8 mouse cellular contexts compared by ENCODE assay signal in genomic region chr4:133754238-133754637, GRCm38 (mm10). TPM values are rescaled to one million over a fixed set of nuclear protein-coding genes. Genes with fewer than 3 reads are reported as not detected.
A peak's percentile ranks its signal among the peaks of the same experiment; 100 is the strongest.
DNase-seq lines count a peak whose midpoint lies in the region; ATAC-seq lines count a peak whose summit lies in the region.

No protein-coding gene starts in this region.

- H3K4me3 ChIP-seq in heart, embryonic 14.5 days (ENCODE audit: control insufficient read depth in 1 of 2, insufficient read depth in 1 of 2, low read depth in 1 of 2, low read length in 2 of 2): peak overlapping the region; percentile 63 to 97
- peak overlapping the region; percentile 100 for H3K4me3 ChIP-seq in liver, embryonic 11.5 days (ENCODE audit: low read depth, low read length)

- no peaks in the 10 kb centered on the region; the same call in 1 of the 2 replicates for H3K36me3 ChIP-seq in heart, embryonic 14.5 days (ENCODE audit: control insufficient read depth, insufficient read depth, low read length)
- H3K36me3 ChIP-seq in liver, embryonic 11.5 days (ENCODE audit: control insufficient read depth, insufficient read depth, low read length): 0 out of 2 replicates have a peak, but pooled peaks cover 1% of the 10 kb centered on the region
- H3K36me3 ChIP-seq in splenic B cell, adult 2 months (ENCODE audit: control insufficient read depth, insufficient read depth, low read length, poor library complexity, severe bottlenecking): no peaks in the 10 kb centered on the region

- H3K9ac ChIP-seq in heart, embryonic 14.5 days (ENCODE audit: low read length): peak overlapping the region; percentile 100
- peak overlapping the region; percentile 100 for H3K9ac ChIP-seq in liver, embryonic 11.5 days (ENCODE audit: low read depth, low read length)

- peak; percentile 98 to 99 for DNase-seq in CD8-positive naive resting alpha-beta T cell, adult 2 months (ENCODE audit: low read depth in 2 of 2, low spot score in 2 of 2)
- peak; percentile 89 for DNase-seq in c-Kit-negative CD71-positive TER-119-positive erythroid progenitor cells, embryonic 14.5 days (ENCODE audit: low read depth, low spot score)
- DNase-seq in fibroblast of lung, adult 2 months (ENCODE audit: low read depth): peak; percentile 83
- peak; percentile 98 for DNase-seq in kidney, postnatal 10 days
- DNase-seq in liver, embryonic 11.5 days (ENCODE audit: low spot score): peak; percentile 98
- peak; percentile 99 for DNase-seq in naive thymus-derived CD4-positive, alpha-beta T cell, adult 2 months (ENCODE audit: low read depth)
- DNase-seq in splenic B cell, adult 2 months (ENCODE audit: low read depth, low spot score): peak; percentile 98

- H3K4me2 ChIP-seq in heart, embryonic 14.5 days (ENCODE audit: low read length): peak overlapping the region; percentile 97
- H3K4me2 ChIP-seq in liver, embryonic 11.5 days: peak overlapping the region; percentile 99

- H3K27ac ChIP-seq in heart, embryonic 14.5 days (replicated peaks in 1 of 2; ENCODE audit: control insufficient read depth in 1 of 2, insufficient read depth in 1 of 2, low read depth in 2 of 2, low read length in 2 of 2): peak overlapping the region; percentile 86 to 100
- H3K27ac ChIP-seq in liver, embryonic 11.5 days (ENCODE audit: low read depth, low read length): peak overlapping the region; percentile 100

- peak; percentile 79 for ATAC-seq in heart, embryonic 14.5 days (ENCODE audit: insufficient number of reproducible peaks, insufficient read depth, low FRiP score, low read depth)
- ATAC-seq in liver, embryonic 11.5 days (replicated peaks; ENCODE audit: low FRiP score): peak; percentile 75

- H3K4me1 ChIP-seq in heart, embryonic 14.5 days (ENCODE audit: control insufficient read depth in 2 of 2, insufficient read depth in 2 of 2, low read length in 2 of 2): peaks cover 20 to 32% of the 10 kb centered on the region in 2 experiments
- H3K4me1 ChIP-seq in liver, embryonic 11.5 days (replicated peaks; ENCODE audit: control insufficient read depth, insufficient read depth, low read length): peaks cover 34% of the 10 kb centered on the region

- H3K27me3 ChIP-seq in heart, embryonic 14.5 days (ENCODE audit: control insufficient read depth, insufficient read depth, low read length): no peaks in the 10 kb centered on the region
- no peaks in the 10 kb centered on the region for H3K27me3 ChIP-seq in liver, embryonic 11.5 days (replicated peaks; ENCODE audit: control insufficient read depth, insufficient read depth, low read length)
- H3K27me3 ChIP-seq in splenic B cell, adult 2 months (ENCODE audit: control insufficient read depth, insufficient read depth, low read length, poor library complexity, severe bottlenecking): no peaks in the 10 kb centered on the region; the same call in 1 of the 2 replicates

- WGBS in heart, embryonic 14.5 days: under 1% methylated on average over 39 of the region's 50 CpGs
- WGBS in liver, embryonic 11.5 days: under 1% methylated on average over 42 of the region's 50 CpGs

- H3K9me3 ChIP-seq in heart, embryonic 14.5 days (ENCODE audit: control insufficient read depth, low read length): no peaks in the 10 kb centered on the region
- H3K9me3 ChIP-seq in liver, embryonic 11.5 days (ENCODE audit: control insufficient read depth, low read length): no peaks in the 10 kb centered on the region

RNA-seq across cellular contexts. Expression of gene Arid1a, which starts 2.3 kb away (rescaled TPM):
- polyA plus RNA-seq in heart, embryonic 14.5 days (2014; fragmentation: Nextera tagmentation; extraction: Ambion mirVana): 28.1 and 28.2 TPM in 2 replicates
- polyA plus RNA-seq in liver, embryonic 11.5 days (2014; fragmentation: Nextera tagmentation; extraction: Ambion mirVana): 26.6 and 32.4 TPM in 2 replicates

Comparison
In these comparisons a context has a peak if more than half of its experiments do, and no peak if none do; other contexts are left out.
1. Peak in every context shown above with its lines: DNase-seq, ATAC-seq, H3K4me3 ChIP-seq and H3K27ac ChIP-seq.